Mouse (Mus musculus): ENCODE results near the gene Lpar2. TPM values are rescaled to one million over a fixed set of nuclear protein-coding genes. Genes with fewer than 3 reads are reported as not detected.
A peak's percentile ranks its signal among the peaks of the same experiment; 100 is the strongest.

The Lpar2 gene
- total and polyA plus RNA-seq, 3 experiments: 0.77 to 2.8 TPM; not detected in 1

- no peak for TF ChIP-seq JUND (IDR thresholded peaks at IDR 0.05; ENCODE audit: low read depth, low read length)
- no peak for TF ChIP-seq MEF2A (IDR thresholded peaks at IDR 0.05; ENCODE audit: extremely low read depth, insufficient replicate concordance, low read depth, low read length, poor library complexity, severe bottlenecking)
- TF ChIP-seq UBTF (IDR thresholded peaks at IDR 0.05; ENCODE audit: borderline replicate concordance, insufficient read depth, low read depth, low read length): no peak
- no peak for TF ChIP-seq ZC3H11A (IDR thresholded peaks at IDR 0.05; ENCODE audit: low read depth, low read length)
- TF ChIP-seq ZNF384 (IDR thresholded peaks at IDR 0.05; ENCODE audit: low read depth, low read length): no peak
- no peak for TF ChIP-seq POLR2AphosphoS5 (IDR thresholded peaks at IDR 0.05; ENCODE audit: borderline replicate concordance, low read depth, low read length)
- no peak for TF ChIP-seq MAFK (IDR thresholded peaks at IDR 0.05; ENCODE audit: borderline replicate concordance, low read depth, low read length)
- peak in 1 of 2 experiments; percentile 47; a peak in 1 of 4 replicates for TF ChIP-seq EP300 (IDR thresholded peaks at IDR 0.05; ENCODE audit: low read depth in 1 of 2, low read length in 2 of 2)
- TF ChIP-seq ETS1 (IDR thresholded peaks at IDR 0.05; ENCODE audit: low read depth, low read length): peak; percentile 22; the same call in 1 of the 2 replicates
- peak; percentile 87 for TF ChIP-seq SIN3A (IDR thresholded peaks at IDR 0.05; ENCODE audit: low read length)
- peak; percentile 91 to 97 for TF ChIP-seq POLR2A (IDR thresholded peaks at IDR 0.05; ENCODE audit: control insufficient read depth in 1 of 2, insufficient read depth in 1 of 2, low read depth in 1 of 2, low read length in 2 of 2, poor library complexity in 1 of 2)
Measured at GRCm38 (mm10) chr8:69790773-69791367, 31.4 kb upstream of the Lpar2 start, which contains the start of the genes Atp13a1 and Zfp866 (continued).

DNA sequence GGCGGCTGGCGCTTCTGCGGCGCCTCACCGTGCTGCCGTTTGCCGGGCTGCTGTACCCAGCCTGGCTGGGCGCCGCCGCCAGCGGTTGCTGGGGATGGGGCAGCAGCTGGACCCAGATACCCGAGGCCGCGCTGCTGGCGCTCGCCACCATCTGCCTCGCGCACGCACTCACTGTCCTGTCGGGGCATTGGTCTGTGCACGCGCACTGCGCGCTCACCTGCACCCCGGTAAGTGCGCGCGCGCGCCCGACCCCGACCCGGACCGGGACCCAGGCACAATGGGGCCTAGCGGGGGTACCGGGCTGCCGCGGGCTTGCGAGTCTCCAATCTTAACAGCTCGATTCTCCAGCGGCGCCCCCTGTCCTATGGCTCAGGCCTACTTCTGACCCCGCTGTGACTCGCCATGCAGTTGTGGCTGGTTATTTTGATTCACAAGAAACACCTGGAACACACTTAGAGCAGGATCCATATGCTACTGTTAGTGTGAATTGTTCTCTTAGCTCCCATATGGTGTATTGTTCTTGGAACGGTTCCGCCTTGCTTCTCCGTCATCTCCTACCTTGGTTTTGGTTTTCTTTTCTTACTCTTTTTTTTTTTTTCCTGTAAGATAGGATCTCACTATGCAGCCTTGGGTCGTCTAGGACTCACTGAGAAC, 30.7 kb upstream of the Lpar2 start:
- H3K4me1 ChIP-seq (ENCODE audit: control insufficient read depth in 1 of 2, insufficient read depth in 2 of 2, low read length in 2 of 2): peaks cover 4 to 15% of the 10 kb centered on the region in 2 experiments
- H3K36me3 ChIP-seq (ENCODE audit: control insufficient read depth in 1 of 2, insufficient read depth in 2 of 2, low read length in 2 of 2): peaks cover 0 to 14% of the 10 kb centered on the region in 2 experiments
- DNase-seq (ENCODE audit: low read depth, low spot score): peak; percentile 64
- peak overlapping the region; percentile 90 for H3K27ac ChIP-seq (ENCODE audit: control insufficient read depth, low read depth, low read length)
- H3K4me3 ChIP-seq (ENCODE audit: control insufficient read depth in 1 of 2, insufficient read depth in 1 of 2, low read depth in 2 of 2, low read length in 2 of 2): peak overlapping the region; percentile 67 to 73
- peaks cover 31% of the 10 kb centered on the region for H3K79me2 ChIP-seq (ENCODE audit: control insufficient read depth, insufficient read depth, low read length, poor library complexity)
- peak overlapping the region; percentile 93 for H3K9ac ChIP-seq (ENCODE audit: control insufficient read depth, low read depth, low read length, poor library complexity, severe bottlenecking)
- no peaks in the 10 kb centered on the region for H3K27me3 ChIP-seq (ENCODE audit: control insufficient read depth in 1 of 2, insufficient read depth in 2 of 2, low read length in 2 of 2)
- H3K9me3 ChIP-seq (replicated peaks; ENCODE audit: insufficient read depth, low read length): no peaks in the 10 kb centered on the region
- no peak for TF ChIP-seq ELF1 (IDR thresholded peaks at IDR 0.05; ENCODE audit: low read depth, low read length)
- TF ChIP-seq CHD2 (IDR thresholded peaks at IDR 0.05; ENCODE audit: low read length): no peak
- peak; percentile 57; the same call in 1 of the 2 replicates for TF ChIP-seq CHD1 (IDR thresholded peaks at IDR 0.05; ENCODE audit: low read depth, low read length)
- no peak for TF ChIP-seq NELFE (IDR thresholded peaks at IDR 0.05; ENCODE audit: low read depth, low read length)
- TF ChIP-seq ETS1 (IDR thresholded peaks at IDR 0.05; ENCODE audit: low read depth, low read length): 0 out of 2 replicates have a peak, but pooled peaks have one; percentile 35
- TF ChIP-seq USF2 (IDR thresholded peaks at IDR 0.05; ENCODE audit: borderline replicate concordance in 1 of 2, insufficient read depth in 1 of 2, low read depth in 1 of 2, low read length in 2 of 2): no peak
- peak; percentile 89 for TF ChIP-seq ZNF384 (IDR thresholded peaks at IDR 0.05; ENCODE audit: low read depth, low read length)
- no peak for TF ChIP-seq BHLHE40 (IDR thresholded peaks at IDR 0.05; ENCODE audit: borderline replicate concordance, low read depth, low read length)
- no peak for TF ChIP-seq ZC3H11A (IDR thresholded peaks at IDR 0.05; ENCODE audit: low read depth, low read length)
- TF ChIP-seq KAT2A (conservative IDR thresholded peaks at IDR 0.05; ENCODE audit: low read depth, low read length): no peak
- peak; percentile 57 for TF ChIP-seq MXI1 (IDR thresholded peaks at IDR 0.05; ENCODE audit: low read depth, low read length)
- TF ChIP-seq GABPA (IDR thresholded peaks at IDR 0.05; ENCODE audit: low read depth, low read length): no peak
- TF ChIP-seq POLR2A (IDR thresholded peaks at IDR 0.05; ENCODE audit: control insufficient read depth in 1 of 2, insufficient read depth in 1 of 2, low read depth in 1 of 2, low read length in 2 of 2, poor library complexity in 1 of 2): no peak
- TF ChIP-seq UBTF (IDR thresholded peaks at IDR 0.05; ENCODE audit: borderline replicate concordance, insufficient read depth, low read depth, low read length): no peak
- TF ChIP-seq MAZ (IDR thresholded peaks at IDR 0.05; ENCODE audit: low read depth, low read length): no peak
- TF ChIP-seq USF1 (IDR thresholded peaks at IDR 0.05; ENCODE audit: low read depth, low read length): no peak
- TF ChIP-seq RCOR1 (IDR thresholded peaks at IDR 0.05; ENCODE audit: low read depth, low read length): no peak
- no peak for TF ChIP-seq RAD21 (IDR thresholded peaks at IDR 0.05; ENCODE audit: low read depth, low read length)
- no peak for TF ChIP-seq TBP (IDR thresholded peaks at IDR 0.05; ENCODE audit: low read depth, low read length)
- 0 out of 6 replicates have a peak, but pooled peaks of 1 of the 3 experiments have one; percentile 2 for TF ChIP-seq CTCF (IDR thresholded peaks at IDR 0.05 in 2 of 3, conservative IDR thresholded peaks at IDR 0.05 in 1 of 3; ENCODE audit: control insufficient read depth in 1 of 3, insufficient read depth in 1 of 3, low read depth in 2 of 3, low read length in 3 of 3, poor library complexity in 1 of 3, severe bottlenecking in 1 of 3)
- 0 out of 2 replicates have a peak, but pooled peaks have one; percentile 2 for TF ChIP-seq MAX (IDR thresholded peaks at IDR 0.05; ENCODE audit: low read length)
- TF ChIP-seq MEF2A (IDR thresholded peaks at IDR 0.05; ENCODE audit: extremely low read depth, insufficient replicate concordance, low read depth, low read length, poor library complexity, severe bottlenecking): no peak
- TF ChIP-seq POLR2AphosphoS2 (IDR thresholded peaks at IDR 0.05; ENCODE audit: low read length): no peak
- TF ChIP-seq MYB (IDR thresholded peaks at IDR 0.05; ENCODE audit: low read depth, low read length): no peak
- no peak for TF ChIP-seq POLR2AphosphoS5 (IDR thresholded peaks at IDR 0.05; ENCODE audit: borderline replicate concordance, low read depth, low read length)
- TF ChIP-seq HCFC1 (IDR thresholded peaks at IDR 0.05; ENCODE audit: low read depth, low read length): no peak
- no peak for TF ChIP-seq ZKSCAN1 (IDR thresholded peaks at IDR 0.05; ENCODE audit: low read depth, low read length)

Measured in MEL (cell line).